Mouse (Mus musculus) heart, adult 2 months (tissue): ENCODE results near the gene Fhl2.

Source experiments
- CTCF ChIP-seq: fragments of 200-600 bp; IDR thresholded peaks from 2 replicates; pipeline ENCODE4 v1.8.1; 2022; ENCODE audit warnings: antibody characterized with exemption, mild to moderate bottlenecking, moderate library complexity
- EP300 ChIP-seq: fragments of 200-500 bp; IDR thresholded peaks from 2 replicates; pipeline ENCODE4 v1.6.1; 2011; ENCODE audit warnings: low read depth, low read length, control low read depth; ENCODE audit not compliant: insufficient read depth
- POLR2A ChIP-seq: fragments of 200-500 bp; IDR thresholded peaks from 2 replicates; pipeline ENCODE4 v1.6.1; 2011; ENCODE audit warnings: mild to moderate bottlenecking, low read depth, low read length, control low read depth; ENCODE audit not compliant: insufficient read depth

DNA sequence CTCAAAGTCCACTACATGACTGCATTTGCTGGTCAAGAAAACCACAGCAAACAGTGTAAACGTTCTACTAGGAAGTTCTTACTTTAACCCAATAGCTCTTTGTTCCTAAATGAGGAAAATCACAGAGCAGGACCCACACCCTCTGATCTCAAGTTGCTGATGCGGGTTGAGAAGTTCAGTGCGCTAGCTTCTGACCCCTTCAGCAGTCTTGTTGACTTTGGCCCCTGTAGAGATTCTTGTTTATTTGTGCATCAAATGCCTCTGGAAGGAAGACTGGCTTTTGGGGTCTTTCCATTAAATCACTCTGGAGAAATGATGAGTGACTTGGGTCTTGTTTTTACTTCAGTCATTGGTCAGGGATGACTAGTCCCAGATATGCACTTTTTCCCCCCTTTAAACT is 46.6 kb downstream of the Fhl2 start:
- TF ChIP-seq POLR2A (no peak), CTCF (no peak), EP300 (peak; percentile 46; the same call in 1 of the 2 replicates)
